Mouse (Mus musculus): Measurements from ENCODE around the gene Dgkh.

GRCm38 (mm10) chr14:78568410-78568809, 164.2 kb downstream of the Dgkh start:
- TF ChIP-seq CTCF (IDR thresholded peaks at IDR 0.05; ENCODE audit: insufficient read depth, low read length): no peak
- TF ChIP-seq POLR2A (IDR thresholded peaks at IDR 0.05; ENCODE audit: borderline replicate concordance, extremely low read depth, low read depth, low read length): no peak

All from lung, adult 2 months (tissue).